Mouse (Mus musculus) bone marrow, adult 2 months (tissue): ENCODE results near the gene Dytn.

ENCODE experiments used
- CTCF ChIP-seq: fragments of 200-500 bp; IDR thresholded peaks from 2 replicates; pipeline ENCODE4 v1.5.1; 2011; ENCODE audit warnings: low read length, control low read depth; ENCODE audit not compliant: control insufficient read depth, insufficient read depth
- POLR2A ChIP-seq: fragments of 200-500 bp; IDR thresholded peaks from 2 replicates; pipeline ENCODE4 v1.6.1; 2011; ENCODE audit warnings: low read depth, mild to moderate bottlenecking, control low read depth, low read length, borderline replicate concordance; ENCODE audit not compliant: control insufficient read depth

- TF ChIP-seq POLR2A (no peak), CTCF (no peak)
Observed at GRCm38 (mm10) chr1:63667949-63668851, 18.5 kb downstream of the Dytn start.
